Mouse (Mus musculus): ENCODE results near the gene Dync1i1. TPM values are rescaled to one million over a fixed set of nuclear protein-coding genes. Genes with fewer than 3 reads are reported as not detected.

The Dync1i1 gene
- polyA plus RNA-seq, 1 experiment from 2014 or later: 10.3 TPM

DNA sequence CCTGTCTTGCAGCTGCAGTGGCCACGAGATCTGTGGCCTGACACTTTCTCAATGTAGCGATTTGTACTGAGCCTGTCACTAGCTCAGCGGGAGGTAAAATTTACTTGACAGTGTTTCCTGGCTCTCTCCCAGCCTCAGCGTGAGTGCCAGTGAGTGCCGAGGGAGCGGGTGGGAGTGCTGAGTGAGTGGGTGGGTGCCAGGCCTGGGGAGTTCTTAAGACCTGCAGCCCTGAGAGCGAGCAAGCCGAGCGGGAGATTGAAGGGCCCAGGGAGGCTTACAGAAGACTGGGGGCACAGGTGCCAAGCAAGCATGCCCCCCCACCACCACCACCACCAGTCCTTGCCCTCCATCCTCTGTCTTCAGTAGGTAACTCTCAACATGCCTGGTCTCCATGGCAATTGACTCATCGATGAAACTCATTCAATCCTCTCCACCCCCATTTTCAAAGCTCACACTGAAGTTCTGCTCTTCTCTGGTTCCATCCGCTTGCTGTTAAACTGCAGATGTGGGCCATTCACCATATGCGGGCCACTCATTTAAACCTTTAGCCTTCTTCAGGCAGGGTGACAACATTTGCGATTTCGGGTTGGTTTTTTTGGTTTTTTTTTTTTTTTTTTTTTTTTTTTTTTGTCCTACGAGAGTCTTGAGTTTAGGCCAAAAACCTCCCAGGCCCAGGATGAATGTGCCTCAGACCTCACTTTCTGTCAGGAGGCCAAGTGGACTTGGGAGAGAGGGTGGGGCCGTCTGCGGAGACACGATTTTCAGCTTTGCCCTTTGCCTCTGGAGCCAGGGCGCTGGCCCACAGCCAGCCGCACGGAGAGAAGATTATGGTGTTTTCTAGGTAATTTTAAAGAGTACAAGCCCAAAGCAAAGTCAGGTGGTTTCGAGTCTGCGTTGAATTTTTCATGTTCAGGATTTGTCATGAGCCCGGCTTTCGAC is 266.6 kb downstream of the Dync1i1 start:
- ATAC-seq (ENCODE audit: low FRiP score, low TSS enrichment) (peak; percentile 73), DNase-seq (peak; percentile 75)
- H3K4me1 ChIP-seq (ENCODE audit: control insufficient read depth, insufficient read depth, low read length): peaks cover 9% of the 10 kb centered on the region; the same call in 1 of the 2 replicates
- H3K27me3 ChIP-seq (ENCODE audit: control insufficient read depth, insufficient read depth, low read length): no peaks in the 10 kb centered on the region
- 38% methylated on average over 25 of the region's 25 CpGs for WGBS
- no peaks in the 10 kb centered on the region for H3K36me3 ChIP-seq (ENCODE audit: control insufficient read depth, insufficient read depth, low read length)
- no peaks in the 10 kb centered on the region for H3K9me3 ChIP-seq (ENCODE audit: control insufficient read depth, low read length)
- no peak overlapping the region for H3K9ac ChIP-seq (replicated peaks; ENCODE audit: low read length)
- H3K4me3 ChIP-seq (replicated peaks; ENCODE audit: low read depth, low read length): no peak overlapping the region
- H3K4me2 ChIP-seq (ENCODE audit: low read length): peak overlapping the region; percentile 35
- peak overlapping the region; percentile 49; the same call in 1 of the 2 replicates for H3K27ac ChIP-seq (replicated peaks; ENCODE audit: low read depth, low read length)

DNA sequence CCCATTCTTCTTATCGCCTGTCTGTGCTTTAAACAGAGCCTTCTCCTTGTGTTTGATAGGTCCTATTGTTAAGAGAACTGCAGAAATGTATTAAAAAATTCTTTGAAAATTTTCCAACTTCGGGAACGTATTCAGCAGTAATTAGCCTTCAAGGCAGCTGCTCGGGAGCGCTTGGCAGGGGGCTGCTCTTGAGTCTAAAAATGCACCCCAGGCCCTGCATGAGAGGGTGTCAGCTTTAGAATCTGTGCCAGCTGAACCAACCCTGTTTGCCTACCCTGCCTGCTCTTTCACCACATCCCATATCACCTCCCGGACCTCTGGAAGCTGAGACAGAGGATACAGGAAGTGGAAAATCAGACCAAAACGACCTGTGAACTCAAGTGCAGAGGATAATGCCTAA is 267.6 kb downstream of the Dync1i1 start:
- Histone ChIP-seq H3K4me3 (replicated peaks; ENCODE audit: low read depth, low read length) (no peak overlapping the region), H3K9ac (replicated peaks; ENCODE audit: low read length) (no peak overlapping the region), H3K4me2 (ENCODE audit: low read length) (no peak overlapping the region), H3K27ac (replicated peaks; ENCODE audit: low read depth, low read length) (no peak overlapping the region), H3K4me1 (ENCODE audit: control insufficient read depth, insufficient read depth, low read length) (peaks cover 16% of the 10 kb centered on the region), H3K36me3 (ENCODE audit: control insufficient read depth, insufficient read depth, low read length) (no peaks in the 10 kb centered on the region), H3K27me3 (ENCODE audit: control insufficient read depth, insufficient read depth, low read length) (no peaks in the 10 kb centered on the region), H3K9me3 (ENCODE audit: control insufficient read depth, low read length) (no peaks in the 10 kb centered on the region)
- DNase-seq: no peak
- ATAC-seq (ENCODE audit: low FRiP score, low TSS enrichment): no peak
- WGBS: 34% methylated on average over 7 of the region's 7 CpGs

DNA sequence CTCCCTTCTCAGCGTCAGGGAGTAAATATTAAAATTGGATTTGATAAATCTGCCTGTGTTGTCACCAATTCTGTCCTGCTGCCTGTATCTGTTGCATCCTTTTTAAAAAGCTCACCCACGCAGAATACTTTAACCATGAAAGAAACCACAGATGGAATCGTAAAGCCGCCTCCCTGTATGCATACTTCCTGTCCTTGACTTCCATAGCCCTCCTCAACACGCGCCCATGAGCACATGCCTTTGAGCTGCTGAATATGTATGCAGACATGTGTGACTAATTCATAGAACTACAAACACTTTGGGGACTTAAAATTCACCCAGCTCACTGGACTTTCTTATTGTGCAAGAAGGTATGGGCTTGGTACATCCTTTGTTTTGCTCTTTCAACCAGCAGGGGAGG is 272.1 kb downstream of the Dync1i1 start:
- Histone ChIP-seq H3K27me3 (ENCODE audit: control insufficient read depth, insufficient read depth, low read length) (no peaks in the 10 kb centered on the region), H3K27ac (replicated peaks; ENCODE audit: low read depth, low read length) (no peak overlapping the region), H3K4me2 (ENCODE audit: low read length) (no peak overlapping the region), H3K9ac (replicated peaks; ENCODE audit: low read length) (no peak overlapping the region), H3K4me3 (replicated peaks; ENCODE audit: low read depth, low read length) (no peak overlapping the region), H3K4me1 (ENCODE audit: control insufficient read depth, insufficient read depth, low read length) (peaks cover 10% of the 10 kb centered on the region; the same call in 1 of the 2 replicates), H3K9me3 (ENCODE audit: control insufficient read depth, low read length) (no peaks in the 10 kb centered on the region), H3K36me3 (ENCODE audit: control insufficient read depth, insufficient read depth, low read length) (no peaks in the 10 kb centered on the region)
- DNase-seq (peak; percentile 42), ATAC-seq (ENCODE audit: low FRiP score, low TSS enrichment) (no peak; the same call in 1 of the 2 replicates)
- WGBS: 28% methylated on average over 6 of the region's 6 CpGs

DNA sequence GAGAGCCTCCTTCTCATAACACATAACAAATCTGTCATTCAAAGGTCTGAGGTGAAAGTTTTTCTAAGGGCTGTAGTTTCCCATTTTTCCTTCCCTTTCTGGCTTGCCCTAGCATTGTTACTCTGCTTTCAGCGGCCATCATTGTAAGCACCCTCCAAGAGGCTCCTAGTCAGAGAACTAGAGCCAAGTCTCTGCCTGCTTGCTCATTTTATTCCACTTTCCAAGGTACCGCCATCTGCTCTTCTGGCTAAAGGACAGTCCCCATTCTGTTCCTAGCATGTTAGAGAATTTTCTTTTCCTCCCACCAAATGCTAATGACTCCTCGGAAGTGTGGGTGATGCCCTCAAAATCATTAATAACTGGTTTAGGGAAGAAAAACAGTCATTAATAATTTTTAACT is 276.6 kb downstream of the Dync1i1 start:
- Histone ChIP-seq H3K4me1 (ENCODE audit: control insufficient read depth, insufficient read depth, low read length) (peaks cover 12% of the 10 kb centered on the region; the same call in 1 of the 2 replicates), H3K4me2 (ENCODE audit: low read length) (no peak overlapping the region), H3K36me3 (ENCODE audit: control insufficient read depth, insufficient read depth, low read length) (no peaks in the 10 kb centered on the region), H3K4me3 (replicated peaks; ENCODE audit: low read depth, low read length) (no peak overlapping the region), H3K9ac (replicated peaks; ENCODE audit: low read length) (no peak overlapping the region), H3K27me3 (ENCODE audit: control insufficient read depth, insufficient read depth, low read length) (no peaks in the 10 kb centered on the region; the same call in 1 of the 2 replicates), H3K9me3 (ENCODE audit: control insufficient read depth, low read length) (no peaks in the 10 kb centered on the region), H3K27ac (replicated peaks; ENCODE audit: low read depth, low read length) (no peak overlapping the region)
- ATAC-seq (ENCODE audit: low FRiP score, low TSS enrichment) (no peak), DNase-seq (no peak)
- 85% methylated on average over 3 of the region's 3 CpGs for WGBS

DNA sequence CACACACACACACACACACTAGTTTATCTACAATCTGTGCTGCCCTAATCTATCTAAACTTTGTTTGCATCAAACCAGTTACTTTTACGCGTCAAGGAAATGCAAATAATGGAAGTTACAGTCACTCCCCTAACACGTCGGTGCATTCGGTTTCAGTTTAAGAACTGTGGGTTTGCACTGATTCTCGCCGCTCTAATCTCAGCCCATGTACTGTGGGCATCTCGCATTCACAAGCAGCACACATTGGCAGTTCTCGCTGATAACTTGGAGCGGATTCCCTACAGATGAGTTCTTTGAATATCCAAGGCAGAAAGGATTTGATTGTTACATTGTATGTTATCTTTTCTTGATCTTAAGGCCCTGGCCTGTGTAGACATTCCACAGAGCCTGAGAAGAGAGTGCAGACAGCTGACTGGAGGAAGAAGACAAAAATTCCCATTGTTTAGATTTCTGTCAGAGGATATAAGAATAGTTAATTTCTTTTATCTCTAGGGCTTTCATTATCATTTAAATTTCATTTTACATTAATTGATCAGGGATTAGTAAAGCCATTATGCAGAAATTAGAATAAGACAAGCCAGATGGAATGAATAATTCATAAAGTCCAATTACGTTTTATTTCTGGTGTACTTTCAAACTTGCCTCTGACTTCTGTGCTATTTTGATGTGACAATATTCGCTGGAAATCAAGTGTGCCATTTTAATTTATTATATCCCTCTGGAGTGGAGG is 279.5 kb downstream of the Dync1i1 start:
- H3K9ac ChIP-seq (replicated peaks; ENCODE audit: low read length): no peak overlapping the region
- ATAC-seq (ENCODE audit: low FRiP score, low TSS enrichment) (0 out of 2 replicates have a peak, but pooled peaks have one; percentile 5), DNase-seq (peak; percentile 48)
- peaks cover 5% of the 10 kb centered on the region; the same call in 1 of the 2 replicates for H3K4me1 ChIP-seq (ENCODE audit: control insufficient read depth, insufficient read depth, low read length)
- H3K27me3 ChIP-seq (ENCODE audit: control insufficient read depth, insufficient read depth, low read length): no peaks in the 10 kb centered on the region; the same call in 1 of the 2 replicates
- peak overlapping the region; percentile 98; the same call in 1 of the 2 replicates for H3K4me2 ChIP-seq (ENCODE audit: low read length)
- H3K27ac ChIP-seq (replicated peaks; ENCODE audit: low read depth, low read length): no peak overlapping the region
- no peaks in the 10 kb centered on the region for H3K36me3 ChIP-seq (ENCODE audit: control insufficient read depth, insufficient read depth, low read length)
- WGBS: 47% methylated on average over 12 of the region's 12 CpGs
- no peaks in the 10 kb centered on the region for H3K9me3 ChIP-seq (ENCODE audit: control insufficient read depth, low read length)
- no peak overlapping the region for H3K4me3 ChIP-seq (replicated peaks; ENCODE audit: low read depth, low read length)

DNA sequence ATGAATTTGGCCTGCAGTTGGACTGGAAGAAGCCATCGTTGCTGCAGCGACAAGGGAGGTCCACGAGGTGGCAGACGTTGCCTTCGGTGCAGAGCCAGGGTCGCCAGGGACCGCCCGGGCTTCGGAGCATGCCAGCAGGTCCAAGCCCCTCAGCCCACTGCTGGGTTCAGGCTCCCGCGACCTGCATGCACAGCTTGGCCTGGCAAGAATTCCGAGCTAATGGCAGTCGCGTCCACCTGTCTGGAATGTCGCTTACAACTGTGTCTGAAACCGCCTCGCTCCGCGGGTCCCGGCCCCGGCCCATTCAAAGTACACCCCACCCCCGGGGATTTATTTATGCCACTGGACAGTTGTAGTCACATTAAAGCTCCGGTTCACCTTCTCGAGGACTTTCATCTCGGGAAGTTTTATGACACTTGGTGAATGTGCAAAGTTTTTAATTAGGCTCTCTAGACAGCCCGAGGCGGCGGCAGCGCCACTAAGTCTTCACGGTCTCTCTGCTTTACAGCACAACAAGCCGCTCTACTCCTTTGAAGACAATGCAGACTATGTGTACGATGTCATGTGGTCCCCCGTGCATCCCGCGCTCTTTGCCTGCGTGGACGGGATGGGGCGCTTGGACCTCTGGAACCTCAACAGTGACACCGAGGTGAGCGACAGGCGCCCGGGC is 280.5 kb downstream of the Dync1i1 start:
- Histone ChIP-seq H3K4me3 (replicated peaks; ENCODE audit: low read depth, low read length) (peak overlapping the region; percentile 49), H3K4me2 (ENCODE audit: low read length) (peak overlapping the region; percentile 98), H3K9ac (replicated peaks; ENCODE audit: low read length) (peak overlapping the region; percentile 42; the same call in 1 of the 2 replicates), H3K27ac (replicated peaks; ENCODE audit: low read depth, low read length) (no peak overlapping the region), H3K4me1 (ENCODE audit: control insufficient read depth, insufficient read depth, low read length) (peaks cover 5% of the 10 kb centered on the region; the same call in 1 of the 2 replicates), H3K36me3 (ENCODE audit: control insufficient read depth, insufficient read depth, low read length) (no peaks in the 10 kb centered on the region), H3K9me3 (ENCODE audit: control insufficient read depth, low read length) (no peaks in the 10 kb centered on the region), H3K27me3 (ENCODE audit: control insufficient read depth, insufficient read depth, low read length) (no peaks in the 10 kb centered on the region; the same call in 1 of the 2 replicates)
- DNase-seq (peak; percentile 94), ATAC-seq (ENCODE audit: low FRiP score, low TSS enrichment) (peak; percentile 96)
- 3% methylated on average over 42 of the region's 42 CpGs for WGBS

DNA sequence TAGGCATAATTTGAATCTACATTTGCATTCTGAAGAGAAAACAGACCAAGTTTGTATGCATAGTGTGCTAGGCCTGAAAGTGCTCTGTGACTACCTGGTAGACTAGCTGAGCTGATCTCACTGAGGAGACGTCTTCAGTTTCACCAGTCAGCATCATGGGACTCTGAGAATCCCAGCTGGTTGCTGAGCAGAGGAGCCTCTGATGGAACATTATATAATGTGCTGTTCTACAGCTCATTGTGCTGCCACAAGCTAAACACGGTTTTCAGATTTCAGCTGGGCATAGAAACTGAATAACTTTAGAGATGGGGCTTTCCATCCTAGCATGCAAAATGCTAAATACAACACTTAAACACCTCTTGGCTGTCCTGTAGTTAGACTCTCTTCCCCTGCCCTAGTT is 285.9 kb downstream of the Dync1i1 start:
- H3K4me2 ChIP-seq (ENCODE audit: low read length): no peak overlapping the region
- DNase-seq (no peak), ATAC-seq (ENCODE audit: low FRiP score, low TSS enrichment) (no peak)
- WGBS: 79% methylated on average over 2 of the region's 2 CpGs
- no peaks in the 10 kb centered on the region for H3K36me3 ChIP-seq (ENCODE audit: control insufficient read depth, insufficient read depth, low read length)
- no peaks in the 10 kb centered on the region for H3K4me1 ChIP-seq (ENCODE audit: control insufficient read depth, insufficient read depth, low read length)
- no peaks in the 10 kb centered on the region for H3K9me3 ChIP-seq (ENCODE audit: control insufficient read depth, low read length)
- H3K4me3 ChIP-seq (replicated peaks; ENCODE audit: low read depth, low read length): no peak overlapping the region
- H3K9ac ChIP-seq (replicated peaks; ENCODE audit: low read length): no peak overlapping the region
- H3K27me3 ChIP-seq (ENCODE audit: control insufficient read depth, insufficient read depth, low read length): no peaks in the 10 kb centered on the region; the same call in 1 of the 2 replicates
- H3K27ac ChIP-seq (replicated peaks; ENCODE audit: low read depth, low read length): no peak overlapping the region

DNA sequence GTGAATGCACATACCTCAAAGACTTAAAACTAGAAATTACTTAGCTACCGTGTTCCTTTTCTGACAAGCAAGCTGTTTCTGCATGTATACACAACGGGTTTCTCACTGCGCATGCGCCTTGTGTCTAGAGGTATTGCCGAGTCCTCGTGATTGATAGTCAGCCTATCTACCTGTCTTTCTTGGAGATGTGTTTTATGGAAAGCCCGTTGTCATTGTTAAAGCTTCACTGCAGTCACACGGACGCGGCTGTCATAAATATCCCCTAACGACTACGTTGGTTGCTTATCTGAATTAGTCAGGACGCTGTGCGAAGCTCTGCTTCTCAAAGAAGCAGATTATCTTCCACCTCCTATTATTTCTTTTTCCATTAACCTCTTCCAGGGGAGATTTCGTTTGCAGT is 290.2 kb downstream of the Dync1i1 start:
- H3K4me1 ChIP-seq (ENCODE audit: control insufficient read depth, insufficient read depth, low read length): 0 out of 2 replicates have a peak, but pooled peaks cover 5% of the 10 kb centered on the region
- peak; percentile 72 for DNase-seq

More for the DNA sequence above, 290.2 kb downstream of the Dync1i1 start:
- H3K4me2 ChIP-seq (ENCODE audit: low read length): peak overlapping the region; percentile 33
- H3K9ac ChIP-seq (replicated peaks; ENCODE audit: low read length): no peak overlapping the region
- no peaks in the 10 kb centered on the region for H3K36me3 ChIP-seq (ENCODE audit: control insufficient read depth, insufficient read depth, low read length)
- no peak for ATAC-seq (ENCODE audit: low FRiP score, low TSS enrichment)
- H3K4me3 ChIP-seq (replicated peaks; ENCODE audit: low read depth, low read length): no peak overlapping the region
- no peak overlapping the region for H3K27ac ChIP-seq (replicated peaks; ENCODE audit: low read depth, low read length)
- H3K9me3 ChIP-seq (ENCODE audit: control insufficient read depth, low read length): no peaks in the 10 kb centered on the region
- H3K27me3 ChIP-seq (ENCODE audit: control insufficient read depth, insufficient read depth, low read length): no peaks in the 10 kb centered on the region
- 48% methylated on average over 15 of the region's 15 CpGs for WGBS
